Mouse (Mus musculus) olfactory bulb, adult 2 months (tissue): ENCODE data around the gene Mnat1. TPM values are rescaled to one million over a fixed set of nuclear protein-coding genes. Genes with fewer than 3 reads are reported as not detected.

Experiments
- H3K27ac ChIP-seq: fragments of 200-500 bp; 2 replicates; pipeline ENCODE4 v1.5.1; 2012; ENCODE audit warnings: low read depth, low read length; ENCODE audit not compliant: insufficient read depth
- H3K4me1 ChIP-seq: fragments of 200-500 bp; 2 replicates; pipeline ENCODE4 v1.6.1; 2012; ENCODE audit warnings: low read length; ENCODE audit not compliant: control insufficient read depth, insufficient read depth
- H3K4me3 ChIP-seq: fragments of 200-500 bp; 2 replicates; pipeline ENCODE4 v1.5.1; 2012; ENCODE audit warnings: mild to moderate bottlenecking, low read depth, low read length, moderate library complexity; ENCODE audit not compliant: insufficient read depth
- CTCF ChIP-seq: fragments of 200-500 bp; IDR thresholded peaks from 2 replicates; pipeline ENCODE4 v1.5.1; 2012; ENCODE audit warnings: low read depth, mild to moderate bottlenecking, low read length, moderate library complexity; ENCODE audit not compliant: insufficient read depth
- POLR2A ChIP-seq: fragments of 200-500 bp; IDR thresholded peaks from 2 replicates; pipeline ENCODE4 v1.6.1; 2012; ENCODE audit warnings: mild to moderate bottlenecking, low read depth, low read length, moderate library complexity; ENCODE audit not compliant: insufficient read depth
- WGBS: fragments of 180-500 bp; shearing (Covaris S2); methylation state at CpG from one replicate; pipeline ENCODE4 v1.1.7; 2018; 5-methylcytosine and 5-hydroxymethylcytosine counted together
- polyA plus RNA-seq: library from polyadenylated mRNA; stranded (reverse); fragments of >200 nt; gene quantifications from 2 replicates; pipeline ENCODE4 v1.2.4, GENCODE M21; 2012; ENCODE audit warnings: low replicate concordance; ENCODE audit not compliant: missing spikeins, insufficient read depth, insufficient read length

Mnat1 gene
- polyA plus RNA-seq, 1 experiment, result not detected

- TF ChIP-seq POLR2A, result no peak
- Histone ChIP-seq H3K4me1 (no peaks in the 10 kb centered on the region), H3K4me3 (no peak overlapping the region), H3K27ac (no peak overlapping the region)
- 94% methylated on average over 6 of the region's 6 CpGs for WGBS
Measured at GRCm38 (mm10) chr12:73197363-73197762, 73.8 kb downstream of the Mnat1 start.

- Histone ChIP-seq H3K4me3 (no peak overlapping the region), H3K27ac (no peak overlapping the region), H3K4me1 (no peaks in the 10 kb centered on the region)
- TF ChIP-seq POLR2A (no peak), CTCF (no peak)
- WGBS, result 87% methylated on average over 1 of the region's 1 CpGs
Measured at GRCm38 (mm10) chr12:73198451-73198850, 74.9 kb downstream of the Mnat1 start.

GRCm38 (mm10) chr12:73199375-73199774, 75.9 kb downstream of the Mnat1 start:
- WGBS, result 65% methylated on average over 7 of the region's 7 CpGs
- no peak overlapping the region for H3K27ac ChIP-seq
- TF ChIP-seq POLR2A (no peak), CTCF (no peak)
- H3K4me3 ChIP-seq, result no peak overlapping the region
- no peaks in the 10 kb centered on the region for H3K4me1 ChIP-seq

- Histone ChIP-seq H3K27ac (no peak overlapping the region), H3K4me1 (no peaks in the 10 kb centered on the region), H3K4me3 (no peak overlapping the region)
- no peak for TF ChIP-seq POLR2A
- WGBS, result 43% methylated on average over 3 of the region's 3 CpGs
Measured at GRCm38 (mm10) chr12:73201587-73201986, 78.1 kb downstream of the Mnat1 start.

- H3K4me1 ChIP-seq, result no peaks in the 10 kb centered on the region
- H3K4me3 ChIP-seq, result no peak overlapping the region
- 56% methylated on average over 11 of the region's 11 CpGs for whole genome bisulfite sequencing
- no peak overlapping the region for H3K27ac ChIP-seq
- TF ChIP-seq CTCF, result no peak
- TF ChIP-seq POLR2A, result no peak
Measured at GRCm38 (mm10) chr12:73205710-73206649, 82.5 kb downstream of the Mnat1 start.

GRCm38 (mm10) chr12:73207008-73207407, 83.5 kb downstream of the Mnat1 start:
- 92% methylated on average over 4 of the region's 4 CpGs for WGBS
- H3K4me3 ChIP-seq, result no peak overlapping the region
- H3K27ac ChIP-seq, result no peak overlapping the region
- H3K4me1 ChIP-seq, result no peaks in the 10 kb centered on the region
- TF ChIP-seq POLR2A, result no peak
- TF ChIP-seq CTCF, result no peak

GRCm38 (mm10) chr12:73207461-73207860, 83.9 kb downstream of the Mnat1 start:
- no peak overlapping the region for H3K4me3 ChIP-seq
- TF ChIP-seq CTCF (no peak), POLR2A (no peak)
- WGBS, result 92% methylated on average over 1 of the region's 1 CpGs
- H3K27ac ChIP-seq, result no peak overlapping the region
- H3K4me1 ChIP-seq, result no peaks in the 10 kb centered on the region

- no peaks in the 10 kb centered on the region for H3K4me1 ChIP-seq
- TF ChIP-seq POLR2A (no peak), CTCF (no peak)
- no peak overlapping the region for H3K4me3 ChIP-seq
- no peak overlapping the region for H3K27ac ChIP-seq
- 95% methylated on average over 4 of the region's 4 CpGs for WGBS
Measured at GRCm38 (mm10) chr12:73208518-73208917, 85.0 kb downstream of the Mnat1 start.

- H3K4me1 ChIP-seq, result no peaks in the 10 kb centered on the region
- no peak overlapping the region for H3K27ac ChIP-seq
- TF ChIP-seq CTCF (no peak), POLR2A (no peak)
- H3K4me3 ChIP-seq, result no peak overlapping the region
- WGBS, result 45% methylated on average over 1 of the region's 1 CpGs
Measured at GRCm38 (mm10) chr12:73209117-73209516, 85.6 kb downstream of the Mnat1 start.
